Mouse (Mus musculus) liver, embryonic 11.5 days (tissue): ENCODE measurements around the gene Slx4ip. TPM values are rescaled to one million over a fixed set of nuclear protein-coding genes. Genes with fewer than 3 reads are reported as not detected.
"Not testable (repeated sequence)": the region's sequence is repeated elsewhere in the genome, so short reads cannot be mapped to it uniquely, and the experiment has no call there.

Source experiments
- ATAC-seq: fragments of 200-750 bp; cut with Nextera tagmentation; replicated peaks from 2 replicates; pipeline ENCODE4 v1.8.0; 2017; ENCODE audit warnings: moderate number of reproducible peaks, mild to moderate bottlenecking, moderate TSS enrichment, moderate library complexity; ENCODE audit not compliant: low FRiP score
- DNase-seq: peaks from one replicate; pipeline ENCODE4 v3.0.0-alpha.2; 2017; ENCODE audit warnings: low spot score
- H3K27ac ChIP-seq: fragments of 300-500 bp; sonication (generic); 2 replicates; pipeline ENCODE4 v1.5.1; 2014; ENCODE audit warnings: mild to moderate bottlenecking, low read depth, low read length, control low read depth
- H3K27me3 ChIP-seq: fragments of 300-500 bp; sonication (generic); replicated peaks from 2 replicates; pipeline ENCODE4 v1.6.1; 2014; ENCODE audit warnings: low read length, mixed read lengths; ENCODE audit not compliant: control insufficient read depth, insufficient read depth
- H3K36me3 ChIP-seq: fragments of 300-500 bp; sonication (generic); 2 replicates; pipeline ENCODE4 v1.6.1; 2014; ENCODE audit warnings: mild to moderate bottlenecking, low read length, moderate library complexity, mixed read lengths; ENCODE audit not compliant: control insufficient read depth, insufficient read depth
- H3K4me1 ChIP-seq: fragments of 300-500 bp; sonication (generic); replicated peaks from 2 replicates; pipeline ENCODE4 v1.6.1; 2014; ENCODE audit warnings: low read length, mixed read lengths; ENCODE audit not compliant: control insufficient read depth, insufficient read depth
- H3K4me2 ChIP-seq: fragments of 300-500 bp; sonication (generic); 2 replicates; pipeline ENCODE4 v1.6.1; 2014; ENCODE audit warnings: mild to moderate bottlenecking, control low read depth, moderate library complexity
- H3K4me3 ChIP-seq: fragments of 300-500 bp; sonication (generic); 2 replicates; pipeline ENCODE4 v1.5.1; 2014; ENCODE audit warnings: low read depth, low read length, control low read depth
- H3K9ac ChIP-seq: fragments of 300-500 bp; sonication (generic); 2 replicates; pipeline ENCODE4 v1.6.1; 2014; ENCODE audit warnings: low read depth, low read length, control low read depth
- H3K9me3 ChIP-seq: fragments of 300-500 bp; sonication (generic); 2 replicates; pipeline ENCODE4 v1.6.1; 2016; ENCODE audit warnings: low read length, inconsistent platforms, mixed read lengths; ENCODE audit not compliant: control insufficient read depth
- WGBS: fragments of 180-500 bp; shearing (Covaris S2); extraction: QIAGEN DNeasy Blood & Tissue Kit; methylation state at CpG from one replicate; pipeline ENCODE4 v1.1.7; 2014; 5-methylcytosine and 5-hydroxymethylcytosine counted together
- polyA plus RNA-seq: library from polyadenylated mRNA; unstranded; fragments of >200 nt; fragmentation: Nextera tagmentation; extraction: Ambion mirVana; gene quantifications from 2 replicates; pipeline ENCODE4 v1.2.1, GENCODE M21; 2014

Gene Slx4ip
- polyA plus RNA-seq, result 4.2 and 5.0 TPM in 2 replicates

GRCm38 (mm10) chr2:136891068-136891950, at the start of gene Slx4ip, which contains the start of the genes AL731706.1 and Mkks:
Gene Slx4ip, plus strand, starts transcription at chr2:136891218.
Gene AL731706.1, minus strand, starts transcription at chr2:136891389.
Gene Mkks, minus strand, starts transcription at chr2:136891389.
- H3K27me3 ChIP-seq, result no peaks in the 10 kb centered on the region
- peaks cover 13% of the 10 kb centered on the region for H3K4me1 ChIP-seq
- H3K9me3 ChIP-seq, result no peaks in the 10 kb centered on the region
- DNase-seq, result peak; percentile 94
- peak within 1 kb of the TSS; percentile 85 for H3K9ac ChIP-seq
- peak within 1 kb of the TSS; percentile 82 for H3K4me3 ChIP-seq
- ATAC-seq, result peak; percentile 95
- H3K36me3 ChIP-seq, result no peaks in the 10 kb centered on the region
- under 1% methylated on average over 49 of the region's 49 CpGs for WGBS
- peak within 1 kb of the TSS; percentile 61 for H3K4me2 ChIP-seq
- peak within 1 kb of the TSS; percentile 86 for H3K27ac ChIP-seq

- Histone ChIP-seq H3K4me2 (no peak overlapping the region), H3K9ac (no peak overlapping the region), H3K27ac (no peak overlapping the region), H3K4me1 (no peaks in the 10 kb centered on the region), H3K36me3 (no peaks in the 10 kb centered on the region), H3K27me3 (no peaks in the 10 kb centered on the region), H3K4me3 (no peak overlapping the region), H3K9me3 (no peaks in the 10 kb centered on the region)
- 52% methylated on average over 3 of the region's 3 CpGs for WGBS
- DNase-seq, result no peak
- no peak for ATAC-seq
Measured at GRCm38 (mm10) chr2:136850366-136850765, 40.7 kb upstream of the Slx4ip start.

DNA sequence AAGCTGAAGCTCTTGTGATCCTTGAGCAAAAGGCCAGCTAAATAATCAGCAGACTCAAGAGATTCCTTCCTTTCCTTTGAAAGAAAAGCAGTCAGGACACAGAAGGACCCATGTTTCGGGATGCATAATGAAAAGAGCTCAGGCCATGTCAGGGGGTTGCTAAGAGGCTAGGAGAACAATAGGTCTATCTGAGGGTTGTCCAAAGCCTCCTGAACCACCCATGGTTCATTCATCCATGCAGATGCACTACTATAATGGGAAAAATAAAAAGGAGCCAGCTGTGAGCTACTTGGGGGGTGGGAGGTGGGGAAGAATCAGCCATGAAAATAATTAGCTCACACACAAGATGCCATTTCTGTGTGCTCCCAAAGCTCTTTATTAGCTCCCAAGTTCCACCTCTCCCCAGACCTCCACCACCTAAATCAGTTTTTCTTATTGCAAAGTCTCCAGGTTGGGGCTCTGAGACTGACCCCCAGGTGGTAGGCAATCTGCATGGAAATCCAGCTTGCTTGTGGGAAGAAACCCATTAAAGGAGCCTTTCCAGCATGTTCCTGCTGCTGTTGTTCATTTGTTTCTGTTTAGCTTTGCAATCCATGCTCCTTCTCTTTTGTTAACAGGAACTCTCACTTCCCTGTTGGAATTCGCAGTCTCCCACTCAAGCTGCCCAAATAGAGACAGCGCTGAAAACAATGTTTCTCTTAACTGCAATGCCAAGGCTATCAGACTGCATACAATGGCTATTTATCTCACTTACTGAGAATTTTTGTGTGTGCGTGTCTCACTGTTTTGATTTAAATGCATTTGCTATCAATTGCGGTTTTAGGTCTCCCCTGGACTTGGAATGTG, 36.3 kb upstream of the Slx4ip start:
- no peak for DNase-seq
- WGBS, result 51% methylated on average over 5 of the region's 5 CpGs

GRCm38 (mm10) chr2:136885579-136885978, 5.4 kb upstream of the Slx4ip start, which contains the start of gene AL731706.2:
Gene AL731706.2, minus strand, starts transcription at chr2:136885679.
- 85% methylated on average over 2 of the region's 2 CpGs for WGBS
- no peak for DNase-seq
- ATAC-seq, result no peak
- H3K9me3 ChIP-seq, result no peaks in the 10 kb centered on the region
- no peak within 1 kb of the TSS for H3K9ac ChIP-seq
- no peak within 1 kb of the TSS for H3K27ac ChIP-seq
- no peaks in the 10 kb centered on the region for H3K27me3 ChIP-seq
- peaks cover 13% of the 10 kb centered on the region for H3K36me3 ChIP-seq
- H3K4me1 ChIP-seq, result 0 out of 2 replicates have a peak, but pooled peaks cover 4% of the 10 kb centered on the region
- H3K4me2 ChIP-seq, result no peak within 1 kb of the TSS
- no peak within 1 kb of the TSS for H3K4me3 ChIP-seq

More for the DNA sequence above, 36.3 kb upstream of the Slx4ip start:
- H3K27me3 ChIP-seq, result no peaks in the 10 kb centered on the region
- H3K4me3 ChIP-seq, result no peak overlapping the region
- no peaks in the 10 kb centered on the region for H3K9me3 ChIP-seq
- ATAC-seq, result no peak
- no peak overlapping the region for H3K27ac ChIP-seq
- no peak overlapping the region for H3K9ac ChIP-seq
- H3K4me2 ChIP-seq, result no peak overlapping the region
- H3K4me1 ChIP-seq, result no peaks in the 10 kb centered on the region
- H3K36me3 ChIP-seq, result no peaks in the 10 kb centered on the region

DNA sequence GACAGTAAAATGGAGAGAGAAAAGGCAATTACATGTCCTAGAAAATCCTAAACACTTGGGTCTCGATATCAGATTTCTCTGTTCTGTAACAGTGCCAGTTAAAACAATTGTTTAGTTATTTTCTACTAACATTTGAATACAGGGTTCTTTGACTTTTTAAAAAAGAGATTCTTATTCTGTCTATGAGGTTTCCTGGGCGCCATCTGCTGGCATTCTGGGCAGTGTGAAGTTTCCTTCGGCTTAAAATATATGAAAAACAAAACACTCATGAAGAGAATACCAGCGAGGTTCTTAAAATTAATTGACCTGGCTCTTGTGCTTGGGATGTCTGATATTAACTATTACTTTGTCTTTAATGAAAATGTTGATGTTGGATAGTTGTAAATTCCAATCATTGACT, 4.2 kb upstream of the Slx4ip start:
- Histone ChIP-seq H3K27ac (no peak overlapping the region), H3K36me3 (peaks cover 7% of the 10 kb centered on the region), H3K4me3 (no peak overlapping the region), H3K27me3 (no peaks in the 10 kb centered on the region), H3K4me2 (no peak overlapping the region), H3K9me3 (no peaks in the 10 kb centered on the region), H3K9ac (no peak overlapping the region), H3K4me1 (0 out of 2 replicates have a peak, but pooled peaks cover 4% of the 10 kb centered on the region)
- DNase-seq (no peak), ATAC-seq (no peak)
- 72% methylated on average over 4 of the region's 4 CpGs for WGBS

DNA sequence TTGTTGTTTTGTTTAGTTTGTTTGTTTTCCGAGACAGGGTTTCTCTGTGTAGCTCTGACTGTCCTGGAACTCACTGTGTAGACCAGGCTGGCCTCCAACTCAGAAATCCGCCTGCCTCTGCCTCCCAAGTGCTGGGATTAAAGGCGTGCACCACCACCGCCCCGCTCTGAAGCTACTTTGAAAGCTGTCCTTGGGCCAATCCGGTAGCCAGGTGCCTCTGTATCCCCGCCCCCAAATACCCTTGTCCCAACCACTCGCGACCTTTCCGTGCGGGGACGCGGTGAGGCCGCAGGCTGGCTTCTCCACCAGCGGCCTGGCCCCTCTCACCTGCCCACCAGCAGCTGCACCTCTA, 326 bp upstream of the Slx4ip start:
- peak overlapping the region; percentile 85 for H3K9ac ChIP-seq
- peak overlapping the region; percentile 82 for H3K4me3 ChIP-seq
- WGBS, result 5% methylated on average over 15 of the region's 15 CpGs
- not testable (repeated sequence) for H3K27me3 ChIP-seq, DNase-seq, H3K36me3 ChIP-seq, H3K9me3 ChIP-seq
- ATAC-seq, result peak; percentile 75
- peak overlapping the region; percentile 86 for H3K27ac ChIP-seq
- H3K4me2 ChIP-seq, result peak overlapping the region; percentile 52
- H3K4me1 ChIP-seq, result peaks cover 13% of the 10 kb centered on the region

DNA sequence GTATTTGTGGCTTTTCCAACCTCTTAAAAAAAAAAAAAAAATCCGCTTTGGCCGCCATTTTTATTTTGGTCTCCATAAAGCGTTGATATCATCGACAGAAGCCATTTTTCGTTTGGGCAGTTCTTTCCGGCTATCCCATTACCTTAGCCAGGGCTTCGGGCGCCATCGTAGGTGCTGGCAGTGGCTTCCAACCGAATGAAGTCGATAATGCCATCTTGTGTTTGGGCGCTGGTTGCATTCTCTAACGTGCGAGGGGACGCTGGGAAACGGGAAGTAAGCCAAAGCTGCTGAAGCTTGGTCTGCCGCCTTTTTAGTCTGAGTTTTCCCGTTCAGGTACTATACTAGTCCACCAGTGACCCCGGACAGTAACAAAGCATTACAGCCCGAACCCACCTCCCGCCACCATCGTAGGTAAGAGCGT, 943 bp downstream of the Slx4ip start:
- ATAC-seq (peak; percentile 76), DNase-seq (peak; percentile 81)
- Histone ChIP-seq H3K4me3 (peak overlapping the region; percentile 82), H3K4me1 (peaks cover 13% of the 10 kb centered on the region), H3K36me3 (no peaks in the 10 kb centered on the region), H3K9ac (peak overlapping the region; percentile 70), H3K27ac (peak overlapping the region; percentile 65), H3K4me2 (peak overlapping the region; percentile 61), H3K9me3 (no peaks in the 10 kb centered on the region), H3K27me3 (no peaks in the 10 kb centered on the region)
- under 1% methylated on average over 23 of the region's 23 CpGs for WGBS

DNA sequence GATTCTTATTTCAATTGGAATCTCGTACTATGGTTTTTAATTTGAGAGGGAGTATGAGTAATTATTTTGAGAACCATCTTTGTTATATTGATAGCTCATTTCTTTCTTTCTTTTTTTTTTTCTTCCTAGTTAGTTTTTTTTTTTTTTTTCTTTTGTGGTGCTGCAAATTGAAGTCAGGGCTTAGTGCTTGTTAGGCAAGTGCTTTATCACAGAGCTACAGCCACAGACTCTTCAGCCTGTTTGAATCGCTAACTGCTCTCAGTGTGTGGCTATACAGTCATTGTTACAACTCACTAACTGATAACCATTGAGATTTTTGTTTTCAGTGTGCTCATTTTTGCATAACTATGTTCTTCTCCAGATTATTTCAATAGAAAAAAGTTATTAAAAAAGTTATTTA, 3.5 kb downstream of the Slx4ip start:
- H3K27me3 ChIP-seq, result no peaks in the 10 kb centered on the region
- H3K27ac ChIP-seq, result no peak overlapping the region
- WGBS, result 61% methylated on average over 2 of the region's 2 CpGs
- no peaks in the 10 kb centered on the region for H3K9me3 ChIP-seq
- DNase-seq, result no peak
- no peak overlapping the region for H3K4me3 ChIP-seq
- peaks cover 13% of the 10 kb centered on the region for H3K4me1 ChIP-seq
- H3K36me3 ChIP-seq, result no peaks in the 10 kb centered on the region
- no peak for ATAC-seq
- no peak overlapping the region for H3K9ac ChIP-seq
- no peak overlapping the region for H3K4me2 ChIP-seq
